Mouse (Mus musculus): Measurements from ENCODE around the gene Tspan9.

- no peak for TF ChIP-seq CTCF (IDR thresholded peaks at IDR 0.05; ENCODE audit: extremely low read depth, insufficient read depth, insufficient read length, insufficient replicate concordance)
- TF ChIP-seq POLR2A (IDR thresholded peaks at IDR 0.05; ENCODE audit: low read depth, low read length), result no peak
These were observed 95.7 kb downstream of the Tspan9 start for GRCm38 (mm10) chr6:128047671-128048070.
